Mouse (Mus musculus) embryonic fibroblast, embryonic 13.5 days (primary cell): ENCODE data around the gene Ppm1g.

Source experiments
- CTCF ChIP-seq: IDR thresholded peaks from 2 replicates; pipeline ENCODE4 v1.5.1; 2011; ENCODE audit warnings: mild to moderate bottlenecking, control low read depth, low read length, moderate library complexity, borderline replicate concordance; ENCODE audit not compliant: insufficient read depth
- POLR2A ChIP-seq: IDR thresholded peaks from 2 replicates; pipeline ENCODE4 v1.6.1; 2011; ENCODE audit warnings: low read depth, mild to moderate bottlenecking, control low read depth, low read length, moderate library complexity

GRCm38 (mm10) chr5:31199321-31199892 is 21.1 kb downstream of the Ppm1g start:
- TF ChIP-seq CTCF (no peak), POLR2A (peak; percentile 42)
